Mouse (Mus musculus) adrenal gland, adult 2 months (tissue): Measurements from ENCODE around the gene Tjp1. TPM values are rescaled to one million over a fixed set of nuclear protein-coding genes. Genes with fewer than 3 reads are reported as not detected.

ENCODE experiments used
- DNase-seq: peaks from one replicate; pipeline ENCODE4 v3.0.0; 2021
- polyA plus RNA-seq: library from polyadenylated mRNA; depleted of rRNA; stranded (reverse); fragments of >200 nt; gene quantifications from 2 replicates; pipeline ENCODE4 v1.2.3, GENCODE M21; 2012
- total RNA-seq, 2 experiments: library from RNA; stranded (reverse); gene quantifications; 2 replicates each; pipeline ENCODE4 v1.2.3; 2021

Tjp1 gene
- total and polyA plus RNA-seq, 3 experiments: 11.2 to 101 (median 61.1) TPM

GRCm38 (mm10) chr7:65388243-65389013, 139.2 kb downstream of the Tjp1 start:
- no peak for DNase-seq

- DNase-seq: no peak
Measured at GRCm38 (mm10) chr7:65387560-65388175, 139.9 kb downstream of the Tjp1 start.

- no peak for DNase-seq
Measured at GRCm38 (mm10) chr7:65384775-65385174, 142.8 kb downstream of the Tjp1 start.

- DNase-seq: no peak
Measured at GRCm38 (mm10) chr7:65382515-65383283, 144.9 kb downstream of the Tjp1 start.

GRCm38 (mm10) chr7:65381896-65382295, 145.7 kb downstream of the Tjp1 start:
- no peak for DNase-seq

GRCm38 (mm10) chr7:65380716-65381115, 146.9 kb downstream of the Tjp1 start:
- DNase-seq: no peak

GRCm38 (mm10) chr7:65378818-65379565, 148.6 kb downstream of the Tjp1 start:
- DNase-seq: no peak

- DNase-seq: no peak
Measured at GRCm38 (mm10) chr7:65377521-65377920, 150.1 kb downstream of the Tjp1 start.

- no peak for DNase-seq
Measured at GRCm38 (mm10) chr7:65375621-65376020, 152.0 kb downstream of the Tjp1 start.

GRCm38 (mm10) chr7:65375176-65375575, 152.4 kb downstream of the Tjp1 start:
- peak; percentile 63 for DNase-seq

GRCm38 (mm10) chr7:65373336-65373735, 154.2 kb downstream of the Tjp1 start:
- no peak for DNase-seq

- no peak for DNase-seq
Measured at GRCm38 (mm10) chr7:65371765-65372164, 155.8 kb downstream of the Tjp1 start.

- peak; percentile 97 for DNase-seq
Measured at GRCm38 (mm10) chr7:65370787-65371616, 156.6 kb downstream of the Tjp1 start.

GRCm38 (mm10) chr7:65370381-65370786, 157.2 kb downstream of the Tjp1 start:
- peak; percentile 55 for DNase-seq

GRCm38 (mm10) chr7:65369101-65369500, 158.5 kb downstream of the Tjp1 start:
- peak; percentile 21 for DNase-seq

GRCm38 (mm10) chr7:65367386-65368245, 160.0 kb downstream of the Tjp1 start:
- no peak for DNase-seq

- DNase-seq: peak; percentile 24
Measured at GRCm38 (mm10) chr7:65366153-65366552, 161.4 kb downstream of the Tjp1 start.

GRCm38 (mm10) chr7:65365560-65365959, 162.0 kb downstream of the Tjp1 start:
- DNase-seq: no peak

- no peak for DNase-seq
Measured at GRCm38 (mm10) chr7:65360278-65360677, 167.3 kb downstream of the Tjp1 start.

GRCm38 (mm10) chr7:65359774-65360173, 167.8 kb downstream of the Tjp1 start:
- peak; percentile 19 for DNase-seq
